Mouse (Mus musculus) bone marrow macrophage, adult 2 months (primary cell): Measurements from ENCODE around the gene Mical3.

Experiments
- CTCF ChIP-seq: IDR thresholded peaks from 2 replicates; pipeline ENCODE4 v1.5.1; 2012; ENCODE audit warnings: low read depth, mild to moderate bottlenecking, low read length, moderate library complexity
- POLR2A ChIP-seq: IDR thresholded peaks from 2 replicates; pipeline ENCODE4 v1.6.1; 2012; ENCODE audit warnings: mild to moderate bottlenecking, low read depth, low read length, borderline replicate concordance

- TF ChIP-seq CTCF: no peak
- TF ChIP-seq POLR2A: no peak
Observed at GRCm38 (mm10) chr6:120960338-120961030, 170.3 kb downstream of the Mical3 start.
